Mouse (Mus musculus) CH12.LX (cell line): Measurements from ENCODE around the gene Ak9. TPM values are rescaled to one million over a fixed set of nuclear protein-coding genes. Genes with fewer than 3 reads are reported as not detected.

Experiments used
- DNase-seq: peaks from one replicate; pipeline ENCODE4 v3.0.0-alpha.2; 2013; ENCODE audit errors: extremely low read depth
- H3K27ac ChIP-seq: 2 replicates; pipeline ENCODE4 v1.5.1; 2012; ENCODE audit warnings: low read depth, mild to moderate bottlenecking, control low read depth, moderate library complexity; ENCODE audit not compliant: insufficient read depth
- H3K27me3 ChIP-seq: replicated peaks from 2 replicates; pipeline ENCODE3; 2012; ENCODE audit warnings: inconsistent platforms
- H3K36me3 ChIP-seq, 2 experiments: replicated peaks in 1 of 2; 2 replicates each; pipeline versions ENCODE3 to v1.6.1; 2012; ENCODE audit warnings: inconsistent platforms in 1 of 2, low read length in 1 of 2, mild to moderate bottlenecking in 1 of 2, mixed read lengths in 1 of 2, moderate library complexity in 1 of 2; ENCODE audit not compliant: control insufficient read depth in 1 of 2, insufficient read depth in 1 of 2
- H3K4me1 ChIP-seq, 2 experiments: 2 replicates each; pipeline ENCODE4 v1.6.1; 2012; ENCODE audit warnings: inconsistent platforms in 1 of 2, moderate library complexity in 1 of 2; ENCODE audit not compliant: insufficient read depth in 2 of 2, control insufficient read depth in 1 of 2
- H3K4me2 ChIP-seq: 2 replicates; pipeline ENCODE4 v1.6.1; 2012; ENCODE audit warnings: low read depth, mild to moderate bottlenecking, control low read depth; ENCODE audit not compliant: poor library complexity, insufficient read depth, severe bottlenecking
- H3K4me3 ChIP-seq, 3 experiments: fragments of 150-350 bp in 1 of 3; sonication (generic) in 1 of 3; replicated peaks in 1 of 3; 2 replicates each; pipeline versions ENCODE3 to v1.5.1; 2011 to 2012; ENCODE audit warnings: low read depth in 2 of 3, low read length in 2 of 3, mild to moderate bottlenecking in 2 of 3, moderate library complexity in 2 of 3, control low read depth in 1 of 3, improper control_type of control experiment in 1 of 3, inconsistent platforms in 1 of 3, mixed read lengths in 1 of 3; ENCODE audit not compliant: poor library complexity in 1 of 3
- H3K79me2 ChIP-seq: replicated peaks from 2 replicates; pipeline ENCODE4 v1.6.1; 2012; ENCODE audit warnings: mild to moderate bottlenecking, moderate library complexity; ENCODE audit not compliant: control insufficient read depth, poor library complexity, insufficient read depth, severe bottlenecking; ENCODE audit errors: extremely low read depth
- H3K9ac ChIP-seq: 2 replicates; pipeline ENCODE4 v1.6.1; 2012; ENCODE audit warnings: low read depth, mild to moderate bottlenecking, control low read depth, moderate library complexity; ENCODE audit not compliant: insufficient read depth
- H3K9me3 ChIP-seq: replicated peaks from 2 replicates; pipeline ENCODE3; 2012; ENCODE audit warnings: low read length, inconsistent platforms, mixed read lengths
- CTCF ChIP-seq, 2 experiments: IDR thresholded peaks in 1 of 2; conservative IDR thresholded peaks in 1 of 2; 2 replicates each; pipeline ENCODE4 v1.5.1; 2011 to 2012; ENCODE audit warnings: low read depth in 2 of 2, low read length in 2 of 2, improper control_type of control experiment in 1 of 2, inconsistent platforms in 1 of 2, mild to moderate bottlenecking in 1 of 2, moderate library complexity in 1 of 2
- ELF1 ChIP-seq: IDR thresholded peaks from 2 replicates; pipeline ENCODE4 v1.6.1; 2014; ENCODE audit warnings: low read depth, mild to moderate bottlenecking, inconsistent platforms, low read length, improper control_type of control experiment
- EP300 ChIP-seq: IDR thresholded peaks from 2 replicates; pipeline ENCODE4 v1.6.1; 2011; ENCODE audit warnings: low read length, improper control_type of control experiment
- ETS1 ChIP-seq: conservative IDR thresholded peaks from 2 replicates; pipeline ENCODE4 v1.6.1; 2012; ENCODE audit warnings: low read depth, mild to moderate bottlenecking, inconsistent platforms, low read length, improper control_type of control experiment, moderate library complexity
- GABPA ChIP-seq: IDR thresholded peaks from 2 replicates; pipeline ENCODE4 v1.6.1; 2012; ENCODE audit warnings: low read depth, low read length, improper control_type of control experiment, inconsistent platforms; ENCODE audit not compliant: insufficient replicate concordance
- IRF4 ChIP-seq: IDR thresholded peaks from 2 replicates; pipeline ENCODE4 v1.6.1; 2014; ENCODE audit warnings: low read depth, mild to moderate bottlenecking, inconsistent platforms, low read length, improper control_type of control experiment
- JUN ChIP-seq: IDR thresholded peaks from 2 replicates; pipeline ENCODE4 v1.6.1; 2011; ENCODE audit warnings: low read depth, mild to moderate bottlenecking, low read length, improper control_type of control experiment, moderate library complexity; ENCODE audit not compliant: insufficient read depth
- MAFK ChIP-seq: IDR thresholded peaks from 2 replicates; pipeline ENCODE4 v1.6.1; 2011; ENCODE audit warnings: low read length, improper control_type of control experiment; ENCODE audit not compliant: insufficient replicate concordance
- MAX ChIP-seq: IDR thresholded peaks from 2 replicates; pipeline ENCODE4 v1.6.1; 2011; ENCODE audit warnings: low read length, improper control_type of control experiment
- MAZ ChIP-seq: IDR thresholded peaks from 2 replicates; pipeline ENCODE4 v1.6.1; 2012; ENCODE audit warnings: low read depth, mild to moderate bottlenecking, inconsistent platforms, low read length, improper control_type of control experiment, moderate library complexity
- MEF2A ChIP-seq: IDR thresholded peaks from 2 replicates; pipeline ENCODE4 v1.6.1; 2014; ENCODE audit warnings: low read depth, mild to moderate bottlenecking, inconsistent platforms, low read length, improper control_type of control experiment, borderline replicate concordance
- MXI1 ChIP-seq: IDR thresholded peaks from 2 replicates; pipeline ENCODE4 v1.6.1; 2011; ENCODE audit warnings: mild to moderate bottlenecking, low read depth, low read length, improper control_type of control experiment
- NELFE ChIP-seq: IDR thresholded peaks from 2 replicates; pipeline ENCODE4 v1.6.1; 2011; ENCODE audit warnings: low read depth, low read length, improper control_type of control experiment
- PAX5 ChIP-seq: IDR thresholded peaks from 2 replicates; pipeline ENCODE4 v1.6.1; 2012; ENCODE audit warnings: low read length, inconsistent platforms, mixed read lengths
- POLR2A ChIP-seq: IDR thresholded peaks from 2 replicates; pipeline ENCODE4 v1.6.1; 2011; ENCODE audit warnings: low read depth, mild to moderate bottlenecking, improper control_type of control experiment, low read length
- POLR2AphosphoS2 ChIP-seq: IDR thresholded peaks from 2 replicates; pipeline ENCODE4 v1.6.1; 2011; ENCODE audit warnings: low read depth, low read length, improper control_type of control experiment
- SIN3A ChIP-seq: IDR thresholded peaks from 2 replicates; pipeline ENCODE4 v1.6.1; 2012; ENCODE audit warnings: low read length, improper control_type of control experiment, inconsistent platforms
- TBP ChIP-seq: conservative IDR thresholded peaks from 2 replicates; pipeline ENCODE4 v1.6.1; 2011; ENCODE audit warnings: low read depth, low read length, improper control_type of control experiment
- ZC3H11A ChIP-seq: IDR thresholded peaks from 2 replicates; pipeline ENCODE4 v1.6.1; 2012; ENCODE audit warnings: low read depth, mild to moderate bottlenecking, inconsistent platforms, low read length, improper control_type of control experiment
- ZNF384 ChIP-seq: IDR thresholded peaks from 2 replicates; pipeline ENCODE4 v1.6.1; 2012; ENCODE audit warnings: low read depth, low read length, improper control_type of control experiment, inconsistent platforms
- dilution Hi-C: fragments of 300-500 bp; cut with MboI; formaldehyde crosslinking; loops from 2 replicates; pipeline ENCODE4 v1.14.3; 2020; ENCODE audit warnings: low sequenced_read_pairs; ENCODE audit not compliant: extremely low pct_unique_long_range_greater_than_20kb, extremely low pct_ligation_motif_present
- in situ Hi-C: fragments of 300-500 bp; cut with MboI; formaldehyde crosslinking; loops from 3 replicates; pipeline ENCODE4 v1.14.3; 2019; ENCODE audit warnings: low sequenced_read_pairs, low pct_ligation_motif_present, low pct_unique_long_range_greater_than_20kb, mixed read lengths
- polyA plus RNA-seq: library from polyadenylated mRNA; unstranded; fragments of >175 nt; gene quantifications from 2 replicates; pipeline ENCODE4 v1.2.1, GENCODE M21; 2012; ENCODE audit warnings: low read depth; ENCODE audit not compliant: insufficient read length
- total RNA-seq, 2 experiments: library from RNA; depleted of rRNA; stranded (reverse); fragments of 300-350 nt in 1 of 2; fragments of >200 nt in 1 of 2; gene quantifications; 2 replicates each; pipeline ENCODE4 v1.2.3; 2012 to 2014

Ak9 gene
- total and polyA plus RNA-seq, 3 experiments = 0.04 to 0.11 (median 0.07) TPM

DNA sequence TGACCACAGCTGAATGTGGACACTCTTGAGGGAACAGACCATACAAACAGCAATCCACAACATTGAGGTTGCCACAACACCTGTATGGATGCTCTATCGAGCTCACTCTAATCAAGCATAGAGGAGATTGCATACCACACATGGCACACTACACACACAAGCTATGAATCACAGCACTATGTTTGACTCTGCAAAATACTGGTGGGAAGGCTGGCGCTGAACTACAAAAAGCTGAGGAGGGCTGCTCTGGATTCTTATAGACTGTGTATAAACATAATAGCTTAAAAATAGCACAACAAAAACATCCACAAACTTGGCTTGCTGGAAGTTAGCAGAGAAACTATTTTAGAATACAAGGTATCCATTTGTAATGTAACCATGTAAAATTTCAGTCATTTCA, 23.0 kb upstream of the Ak9 start:
- dilution Hi-C loops = no loop called here
- Histone ChIP-seq H3K79me2 (no peaks in the 10 kb centered on the region), H3K9ac (no peak overlapping the region), H3K27ac (no peak overlapping the region), H3K27me3 (no peaks in the 10 kb centered on the region), H3K4me1 (no peaks in the 10 kb centered on the region), H3K4me2 (no peak overlapping the region), H3K9me3 (no peaks in the 10 kb centered on the region), H3K4me3 (no peak overlapping the region), H3K36me3 (peaks cover 11 to 70% of the 10 kb centered on the region in 2 experiments)
- in situ Hi-C loops = no loop called here
- TF ChIP-seq ELF1 = no peak
- TF ChIP-seq MEF2A = no peak
- no peak for TF ChIP-seq ETS1
- TF ChIP-seq MAX = no peak
- no peak for TF ChIP-seq MAZ
- no peak for TF ChIP-seq IRF4
- no peak for TF ChIP-seq CTCF (conservative IDR thresholded peaks at IDR 0.05 in 1 of 2, IDR thresholded peaks at IDR 0.05 in 1 of 2; ENCODE audit: low read depth in 2 of 2, low read length in 2 of 2)
- TF ChIP-seq ZNF384 = no peak
- no peak for TF ChIP-seq POLR2A
- no peak for TF ChIP-seq SIN3A
- no peak for TF ChIP-seq MAFK
- TF ChIP-seq TBP = no peak
- TF ChIP-seq NELFE = no peak
- no peak for DNase-seq

DNA sequence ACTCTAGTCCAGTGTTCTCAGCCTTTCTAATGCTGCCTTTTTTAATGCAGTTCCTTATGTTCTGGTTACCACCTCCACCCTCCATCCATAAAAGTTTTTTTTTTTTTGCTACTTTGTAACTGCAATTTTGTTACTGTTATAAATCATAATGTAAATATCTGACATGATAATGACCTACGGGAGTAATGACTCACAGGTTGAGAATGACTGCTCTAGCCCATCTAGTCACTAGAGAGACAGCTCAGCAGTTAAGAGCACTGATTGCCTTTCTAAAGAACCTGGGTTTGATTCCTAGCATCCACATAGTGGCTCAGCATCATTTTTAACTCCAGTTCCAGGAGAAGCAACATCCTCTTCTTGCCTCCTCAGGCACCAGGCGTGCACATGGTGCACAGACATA, 21.7 kb upstream of the Ak9 start:
- Histone ChIP-seq H3K4me1 (no peaks in the 10 kb centered on the region), H3K9me3 (no peaks in the 10 kb centered on the region), H3K36me3 (peaks cover 5 to 66% of the 10 kb centered on the region in 2 experiments), H3K9ac (no peak overlapping the region), H3K4me2 (no peak overlapping the region), H3K79me2 (no peaks in the 10 kb centered on the region), H3K27me3 (no peaks in the 10 kb centered on the region), H3K27ac (no peak overlapping the region), H3K4me3 (no peak overlapping the region)
- no peak for TF ChIP-seq JUN
- TF ChIP-seq GABPA = no peak
- no peak for TF ChIP-seq NELFE
- TF ChIP-seq ZC3H11A = no peak
- no peak for TF ChIP-seq PAX5
- TF ChIP-seq MXI1 = no peak
- no peak for TF ChIP-seq EP300
- TF ChIP-seq POLR2AphosphoS2 = no peak
- TF ChIP-seq IRF4 = no peak
- no peak for TF ChIP-seq POLR2A
- no peak for DNase-seq
- dilution Hi-C loops = no loop called here
- in situ Hi-C loops = no loop called here
